Mouse (Mus musculus) right cerebral cortex, postnatal 14 days (tissue): ENCODE measurements around the gene Zfp277.

ENCODE experiments used
- DNase-seq: peaks from one replicate; pipeline ENCODE4 v3.0.0; 2022

Gene Zfp277

GRCm38 (mm10) chr12:40438049-40438448, 7.7 kb downstream of the Zfp277 start:
- DNase-seq, result no peak

GRCm38 (mm10) chr12:40434101-40434500, 11.6 kb downstream of the Zfp277 start:
- no peak for DNase-seq

DNA sequence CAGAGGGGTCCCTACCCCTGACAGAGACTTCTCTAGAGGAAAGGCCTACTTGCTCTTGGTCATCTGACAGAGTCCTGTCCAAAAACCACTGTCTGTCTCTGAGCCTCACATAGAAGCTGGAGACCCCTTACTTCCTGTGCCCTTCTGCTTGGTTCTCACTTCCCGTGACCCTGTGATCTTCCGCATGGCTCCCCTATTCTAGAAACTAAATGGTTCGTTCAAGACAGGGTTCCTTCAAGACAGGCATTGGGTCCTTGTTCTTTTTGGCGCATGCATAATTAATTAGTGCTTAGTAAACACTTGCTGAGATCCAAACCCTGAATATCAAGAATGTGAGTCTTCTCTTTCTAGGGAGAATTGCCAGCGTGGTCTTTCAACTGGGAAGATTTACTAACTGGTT, 14.6 kb downstream of the Zfp277 start:
- DNase-seq, result no peak

- no peak for DNase-seq
Measured at GRCm38 (mm10) chr12:40429976-40430375, 15.7 kb downstream of the Zfp277 start.

DNA sequence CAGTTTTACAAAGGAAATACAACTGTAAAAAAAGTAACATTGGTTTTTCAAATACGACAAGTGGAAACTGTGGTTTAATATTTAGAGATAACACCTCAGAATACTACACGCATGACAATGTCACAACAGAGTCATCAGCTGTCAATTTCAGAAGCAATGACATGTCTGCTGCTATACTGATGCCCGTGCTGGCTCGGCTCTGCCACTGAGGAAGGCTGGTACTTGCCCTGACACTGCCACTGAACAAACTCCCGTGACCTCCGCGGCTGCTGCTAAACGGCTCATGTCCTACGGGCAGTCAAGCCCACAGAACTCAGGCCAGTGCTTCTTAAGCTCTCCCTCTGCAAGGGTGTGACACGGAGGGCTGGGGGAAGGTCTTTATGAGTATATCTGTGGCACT, 18.1 kb downstream of the Zfp277 start:
- no peak for DNase-seq

GRCm38 (mm10) chr12:40424991-40425390, 20.7 kb downstream of the Zfp277 start:
- no peak for DNase-seq

DNA sequence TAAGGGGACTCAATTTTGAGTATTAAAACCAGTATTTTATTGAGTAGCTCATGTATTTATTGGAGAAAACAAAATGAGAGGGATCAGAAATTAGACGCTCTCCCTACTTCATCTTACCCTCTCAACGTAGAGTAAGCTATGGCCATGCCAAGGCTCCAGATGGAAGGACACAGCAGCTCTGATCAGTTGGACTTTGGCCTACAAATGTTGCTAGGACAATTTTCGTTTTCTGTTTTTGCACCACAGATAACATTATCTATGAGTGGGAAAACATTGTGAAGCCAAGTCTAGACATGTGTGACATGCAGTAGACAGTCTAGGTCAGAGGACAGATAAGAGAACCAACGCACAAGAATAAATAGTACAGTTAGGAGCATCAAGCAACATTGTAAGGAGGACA, 28.4 kb downstream of the Zfp277 start:
- DNase-seq, result no peak

DNA sequence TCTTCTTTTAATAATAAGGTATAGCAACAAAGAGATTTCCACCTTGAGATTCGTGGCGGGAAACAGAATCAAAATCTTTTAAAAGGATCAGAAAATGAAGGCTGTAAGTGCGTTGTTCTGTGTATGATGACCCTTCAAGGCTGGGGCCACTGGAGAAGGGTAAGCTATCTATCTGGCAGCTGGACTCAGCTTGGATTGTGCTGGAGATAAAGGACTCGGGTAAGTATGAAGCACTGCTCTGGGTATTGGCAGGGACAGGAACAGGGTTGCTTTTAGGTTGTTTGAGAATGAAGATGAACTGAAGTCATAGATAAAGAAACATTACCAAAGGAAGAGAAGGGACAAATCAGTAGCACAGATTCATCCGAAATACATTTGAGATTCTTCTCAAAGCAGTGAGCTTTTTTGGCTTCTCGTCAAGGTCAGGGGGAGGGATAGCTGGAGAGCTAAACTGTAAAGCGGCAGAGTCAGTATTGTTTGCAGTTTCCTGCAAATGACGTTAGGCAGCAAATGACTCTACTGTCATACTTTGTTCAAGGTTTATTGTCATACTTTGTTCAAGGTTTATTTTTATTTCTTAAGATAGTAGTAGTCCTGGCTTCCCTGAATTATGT, 30.3 kb downstream of the Zfp277 start:
- no peak for DNase-seq

- DNase-seq, result no peak
Measured at GRCm38 (mm10) chr12:40414682-40415311, 30.9 kb downstream of the Zfp277 start.

DNA sequence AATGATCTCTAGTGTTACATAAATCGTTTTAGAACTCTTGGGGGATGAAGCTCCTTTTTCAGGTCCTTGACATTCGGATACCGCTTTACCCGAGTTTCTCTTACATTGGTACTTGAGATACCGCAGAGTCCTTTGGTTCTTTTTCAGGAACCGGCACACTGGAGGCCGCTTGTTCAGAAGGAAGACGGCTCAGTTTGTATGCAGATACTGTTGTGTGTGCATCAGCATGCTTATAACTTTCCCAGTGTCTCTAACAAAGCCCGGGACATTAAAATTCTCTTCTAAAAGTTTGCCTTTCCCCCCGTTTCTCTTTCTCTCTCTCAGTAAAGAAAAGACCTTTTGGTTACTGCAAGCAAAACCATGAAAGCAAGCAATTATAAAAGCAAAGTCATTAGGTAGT, 45.9 kb downstream of the Zfp277 start:
- no peak for DNase-seq

- no peak for DNase-seq
Measured at GRCm38 (mm10) chr12:40399386-40399785, 46.3 kb downstream of the Zfp277 start.

DNA sequence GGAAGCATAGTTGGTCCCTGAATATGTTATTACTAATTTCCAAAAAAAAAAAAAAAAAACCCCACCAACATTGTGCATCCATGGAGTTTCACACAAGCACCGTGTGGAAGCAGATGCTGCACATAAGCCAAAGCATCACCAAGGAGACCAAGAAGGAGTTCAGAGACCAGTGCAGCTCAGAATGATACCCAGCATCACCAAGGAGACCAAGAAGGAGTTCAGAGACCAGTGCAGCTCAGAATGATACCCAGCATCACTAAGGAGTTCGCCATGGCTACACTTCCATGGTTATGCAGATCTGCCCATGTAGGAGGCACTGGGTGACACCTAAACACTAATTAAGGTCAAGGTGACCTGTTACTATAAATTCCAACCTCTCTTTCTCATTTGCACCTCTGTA, 46.8 kb downstream of the Zfp277 start:
- DNase-seq, result no peak

DNA sequence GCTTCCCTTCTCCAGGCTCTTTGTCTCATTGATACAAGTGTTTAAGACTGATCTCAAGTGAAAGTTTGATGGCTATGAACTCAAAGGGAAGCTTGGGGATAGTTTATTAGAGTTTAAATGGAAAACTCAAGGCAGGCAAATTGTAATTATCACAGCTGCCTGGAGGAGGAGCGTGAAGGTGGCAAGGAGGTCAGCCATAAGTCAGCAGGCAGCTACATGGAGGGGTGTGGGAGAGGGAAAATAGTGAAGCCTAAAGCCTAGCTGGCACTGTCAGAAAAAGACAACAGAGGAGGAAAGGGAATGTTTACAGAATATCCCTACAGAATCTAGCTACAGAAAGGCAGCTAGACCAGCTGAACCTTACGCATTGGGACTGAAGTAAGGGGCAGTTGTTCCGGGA, 52.8 kb downstream of the Zfp277 start:
- DNase-seq, result no peak

DNA sequence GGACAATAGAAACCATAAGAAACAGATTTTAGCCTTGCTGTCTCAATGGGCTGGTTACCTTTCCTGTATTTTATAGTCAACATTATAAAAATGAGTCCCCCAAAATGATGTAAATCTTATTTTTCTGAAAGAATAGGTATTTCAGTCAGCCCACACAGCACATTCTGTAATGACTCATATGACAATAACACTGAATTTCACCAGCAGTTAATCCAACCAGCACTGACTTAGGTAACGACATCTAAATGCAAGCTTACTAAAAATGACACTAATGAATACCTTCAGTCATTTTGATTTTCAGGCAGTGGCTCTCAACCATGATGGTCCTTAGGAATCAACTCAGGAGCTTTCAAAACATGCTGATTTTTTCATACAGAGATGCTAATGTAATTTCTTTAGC, 54.4 kb downstream of the Zfp277 start:
- no peak for DNase-seq

GRCm38 (mm10) chr12:40387786-40388185, 57.9 kb downstream of the Zfp277 start:
- no peak for DNase-seq

DNA sequence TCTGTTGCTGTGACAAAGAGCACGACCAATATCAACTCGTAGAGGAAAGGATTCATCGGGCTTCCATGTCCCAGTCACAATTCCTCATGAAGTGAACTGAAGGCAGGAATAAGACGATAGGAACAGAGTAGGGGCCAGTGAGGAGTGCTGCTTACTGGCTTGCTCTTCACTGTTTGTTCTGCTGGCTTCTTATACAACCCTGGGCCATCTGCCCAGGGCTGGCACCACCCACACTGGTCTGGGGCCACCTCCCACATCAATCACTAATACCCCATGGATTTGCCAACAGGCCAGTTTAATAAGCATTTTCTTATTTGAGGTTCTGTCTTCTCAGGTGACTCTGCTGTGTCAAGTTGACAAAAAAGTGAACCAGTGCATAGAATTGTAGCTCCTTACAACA, 60.4 kb downstream of the Zfp277 start:
- DNase-seq, result no peak

- DNase-seq, result no peak
Measured at GRCm38 (mm10) chr12:40383718-40384117, 62.0 kb downstream of the Zfp277 start.

DNA sequence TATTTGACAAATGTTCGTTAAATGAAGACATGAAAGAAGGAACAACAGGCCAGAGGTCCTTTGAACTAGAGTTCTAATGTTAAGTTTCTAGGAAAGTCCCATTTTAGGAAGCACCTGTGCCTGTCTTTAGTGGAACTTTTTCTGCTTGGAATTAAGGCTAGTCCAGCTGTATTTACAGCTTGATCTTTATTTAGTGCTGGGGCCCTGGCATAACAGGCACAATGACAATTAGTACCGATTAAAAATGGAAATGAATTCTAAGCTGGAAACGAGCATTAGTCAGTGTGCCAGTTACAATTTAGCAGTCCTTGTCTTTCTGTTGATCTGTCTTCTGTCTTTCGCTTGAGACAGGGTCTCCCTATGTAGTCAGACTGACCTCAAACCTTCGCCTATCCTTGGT, 63.2 kb downstream of the Zfp277 start:
- no peak for DNase-seq

DNA sequence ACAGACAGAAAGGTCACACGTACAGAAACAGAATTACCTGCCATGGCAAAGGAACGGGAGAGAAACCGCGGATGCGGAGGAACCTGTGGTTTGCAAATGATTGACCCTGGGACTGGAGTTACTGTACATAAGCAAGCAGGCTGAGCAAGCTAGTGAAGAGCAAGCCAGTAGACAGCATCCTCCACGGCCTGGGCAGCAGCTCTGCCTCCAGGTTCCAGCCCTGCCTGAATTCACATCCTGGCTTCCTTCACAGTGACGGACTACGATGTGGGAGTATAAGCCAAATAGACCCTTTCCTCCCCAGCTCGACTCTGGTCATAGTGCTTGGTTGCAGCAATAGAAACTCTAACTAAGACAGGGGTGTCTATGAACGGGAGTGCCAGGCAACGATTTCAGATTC, 63.9 kb downstream of the Zfp277 start:
- DNase-seq, result no peak

GRCm38 (mm10) chr12:40381173-40381801, 64.4 kb downstream of the Zfp277 start:
- DNase-seq, result no peak

DNA sequence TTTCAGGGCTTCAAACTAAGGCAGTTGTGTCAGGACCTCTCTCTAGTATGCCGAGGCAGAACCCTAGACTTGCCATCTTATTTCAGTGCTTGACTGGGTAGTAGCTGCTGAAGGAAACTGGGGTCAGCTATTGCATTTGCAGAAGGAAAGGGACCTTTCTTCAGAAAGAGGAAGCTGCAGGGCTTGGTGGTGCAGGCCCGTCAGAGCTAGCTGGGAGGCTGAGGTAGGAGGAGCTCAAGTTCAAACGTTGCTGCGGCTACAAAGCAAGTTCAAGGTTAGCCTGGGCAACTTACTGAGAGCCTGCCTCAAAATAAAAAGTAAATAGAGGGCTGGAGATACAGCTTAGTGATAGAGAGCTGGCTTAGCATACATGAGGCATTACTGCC, 66.2 kb downstream of the Zfp277 start:
- no peak for DNase-seq

DNA sequence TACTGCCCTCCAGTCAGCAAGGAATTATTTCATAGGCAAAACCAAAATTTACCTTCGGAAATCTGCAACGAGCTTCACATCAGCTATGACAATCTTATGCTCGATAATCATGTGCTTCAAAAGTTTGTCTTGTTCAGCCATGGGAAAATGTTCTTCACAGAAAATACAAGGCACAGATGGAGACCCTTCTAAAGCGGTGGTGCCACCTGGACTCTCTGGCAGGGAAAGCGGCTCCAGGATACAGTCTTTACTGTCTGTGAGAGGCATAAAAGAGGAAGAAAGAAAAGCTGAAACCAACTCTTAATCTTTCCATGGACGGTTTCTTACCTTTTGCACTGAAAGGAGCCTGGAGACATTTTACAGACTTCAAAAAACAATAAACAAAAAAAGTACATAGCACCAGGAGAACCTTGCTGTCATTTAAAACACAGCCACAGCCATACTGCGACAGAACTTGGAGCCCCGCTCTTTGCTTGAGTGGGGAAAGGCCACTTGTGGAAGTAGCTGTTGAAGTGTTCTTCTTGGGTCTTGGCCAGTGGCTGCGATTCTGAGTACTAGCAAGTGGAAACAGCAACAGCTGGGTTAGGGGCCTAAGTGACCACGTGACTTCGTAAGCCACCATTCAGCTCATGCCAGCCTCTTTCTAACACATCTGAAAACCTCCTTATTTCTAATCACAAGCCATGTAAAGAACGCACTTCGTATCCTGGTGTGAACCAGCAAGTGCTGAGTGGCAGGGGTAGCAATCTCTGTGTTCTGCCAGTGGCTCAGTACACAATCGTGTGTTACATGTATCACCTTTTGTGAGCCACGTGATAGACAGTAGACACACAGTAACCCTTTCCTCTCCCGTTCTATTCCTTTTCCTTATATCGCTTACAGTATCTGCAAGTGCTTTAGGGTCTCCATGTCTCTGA, 66.8 kb downstream of the Zfp277 start:
- DNase-seq, result no peak

DNA sequence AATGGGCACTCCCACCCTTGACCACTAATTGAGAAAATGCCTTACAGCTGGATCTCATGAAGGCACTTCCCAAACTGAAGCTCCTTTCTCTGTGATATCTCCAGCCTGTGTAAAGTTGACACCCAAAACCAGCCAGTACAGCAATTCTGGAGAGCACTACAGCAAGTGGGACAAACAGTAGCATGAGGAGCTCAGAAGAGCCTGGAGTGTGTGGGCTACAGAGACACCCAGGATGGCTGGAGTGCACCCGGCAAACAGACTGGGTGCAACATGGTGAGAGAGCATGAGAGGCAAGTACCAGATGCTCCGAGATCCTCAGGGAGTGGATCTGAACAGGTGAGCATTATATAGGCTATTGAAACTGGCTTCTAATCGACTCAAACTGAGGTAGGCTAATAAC, 93.8 kb downstream of the Zfp277 start:
- no peak for DNase-seq

DNA sequence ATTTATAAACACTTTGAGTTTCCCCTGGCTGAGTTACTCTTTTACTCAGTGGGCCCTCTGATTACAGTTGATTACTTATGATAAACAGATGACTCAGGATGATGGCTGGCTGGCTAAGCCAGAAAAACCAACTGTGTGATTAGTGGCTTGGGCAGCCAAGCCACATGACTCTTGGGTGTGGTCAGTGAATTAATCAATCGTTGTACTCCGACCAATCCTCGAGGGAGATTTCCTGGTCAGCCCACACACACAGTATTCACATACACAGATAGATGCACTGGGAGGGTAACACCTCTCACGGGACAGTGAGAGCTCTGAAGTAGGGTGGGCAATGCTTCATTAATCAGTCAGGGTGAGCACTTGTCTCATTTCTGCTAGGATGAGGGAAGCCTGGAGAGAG, 97.5 kb downstream of the Zfp277 start:
- DNase-seq, result no peak
